Mouse (Mus musculus) heart, embryonic 10.5 days (tissue): ENCODE data around the gene Fat1. TPM values are rescaled to one million over a fixed set of nuclear protein-coding genes. Genes with fewer than 3 reads are reported as not detected.

ENCODE experiments used
- DNase-seq: peaks from one replicate; pipeline ENCODE4 v3.0.0-alpha.2; 2017; ENCODE audit warnings: low spot score
- H3K27ac ChIP-seq: fragments of 300-500 bp; sonication (generic); 2 replicates; pipeline ENCODE4 v1.5.1; 2016; ENCODE audit warnings: mild to moderate bottlenecking
- H3K27me3 ChIP-seq: fragments of 300-500 bp; sonication (generic); 2 replicates; pipeline ENCODE4 v1.6.1; 2016; ENCODE audit warnings: mild to moderate bottlenecking; ENCODE audit not compliant: poor library complexity, insufficient read depth, severe bottlenecking
- H3K36me3 ChIP-seq: fragments of 300-500 bp; sonication (generic); 2 replicates; pipeline ENCODE4 v1.6.1; 2016; ENCODE audit warnings: mild to moderate bottlenecking, moderate library complexity
- H3K4me1 ChIP-seq: fragments of 300-500 bp; sonication (generic); 2 replicates; pipeline ENCODE4 v1.6.1; 2016; ENCODE audit warnings: mild to moderate bottlenecking
- H3K4me3 ChIP-seq: fragments of 300-500 bp; sonication (generic); 2 replicates; pipeline ENCODE4 v1.5.1; 2016; ENCODE audit warnings: mild to moderate bottlenecking, moderate library complexity
- H3K9me3 ChIP-seq: fragments of 300-500 bp; sonication (generic); 2 replicates; pipeline ENCODE4 v1.6.1; 2016; ENCODE audit warnings: mild to moderate bottlenecking, moderate library complexity
- WGBS: fragments of 180-500 bp; shearing (Covaris S2); methylation state at CpG from one replicate; pipeline ENCODE4 v1.1.7; 2016; 5-methylcytosine and 5-hydroxymethylcytosine counted together
- polyA plus RNA-seq: library from polyadenylated mRNA; unstranded; fragments of >200 nt; fragmentation: Nextera tagmentation; extraction: Ambion mirVana; gene quantifications from 2 replicates; pipeline ENCODE4 v1.2.1, GENCODE M21; 2016

Fat1 gene
- polyA plus RNA-seq, 1 experiment from 2014 or later, result 18.0 TPM

GRCm38 (mm10) chr8:44936481-44936961 is 1.3 kb downstream of the Fat1 start:
- Histone ChIP-seq H3K9me3 (no peaks in the 10 kb centered on the region), H3K36me3 (peaks cover 6% of the 10 kb centered on the region; the same call in 1 of the 2 replicates), H3K27me3 (no peaks in the 10 kb centered on the region), H3K4me1 (peaks cover 10% of the 10 kb centered on the region), H3K27ac (peak overlapping the region; percentile 97), H3K4me3 (peak overlapping the region; percentile 80)
- no peak for DNase-seq
- under 1% methylated on average over 16 of the region's 16 CpGs for WGBS

GRCm38 (mm10) chr8:44937141-44937825 is 2.0 kb downstream of the Fat1 start:
- WGBS, result under 1% methylated on average over 34 of the region's 34 CpGs
- Histone ChIP-seq H3K27ac (peak overlapping the region; percentile 97), H3K27me3 (no peaks in the 10 kb centered on the region), H3K36me3 (peaks cover 10% of the 10 kb centered on the region), H3K9me3 (no peaks in the 10 kb centered on the region), H3K4me3 (peak overlapping the region; percentile 80), H3K4me1 (peaks cover 10% of the 10 kb centered on the region)
- peak; percentile 87 for DNase-seq

DNA sequence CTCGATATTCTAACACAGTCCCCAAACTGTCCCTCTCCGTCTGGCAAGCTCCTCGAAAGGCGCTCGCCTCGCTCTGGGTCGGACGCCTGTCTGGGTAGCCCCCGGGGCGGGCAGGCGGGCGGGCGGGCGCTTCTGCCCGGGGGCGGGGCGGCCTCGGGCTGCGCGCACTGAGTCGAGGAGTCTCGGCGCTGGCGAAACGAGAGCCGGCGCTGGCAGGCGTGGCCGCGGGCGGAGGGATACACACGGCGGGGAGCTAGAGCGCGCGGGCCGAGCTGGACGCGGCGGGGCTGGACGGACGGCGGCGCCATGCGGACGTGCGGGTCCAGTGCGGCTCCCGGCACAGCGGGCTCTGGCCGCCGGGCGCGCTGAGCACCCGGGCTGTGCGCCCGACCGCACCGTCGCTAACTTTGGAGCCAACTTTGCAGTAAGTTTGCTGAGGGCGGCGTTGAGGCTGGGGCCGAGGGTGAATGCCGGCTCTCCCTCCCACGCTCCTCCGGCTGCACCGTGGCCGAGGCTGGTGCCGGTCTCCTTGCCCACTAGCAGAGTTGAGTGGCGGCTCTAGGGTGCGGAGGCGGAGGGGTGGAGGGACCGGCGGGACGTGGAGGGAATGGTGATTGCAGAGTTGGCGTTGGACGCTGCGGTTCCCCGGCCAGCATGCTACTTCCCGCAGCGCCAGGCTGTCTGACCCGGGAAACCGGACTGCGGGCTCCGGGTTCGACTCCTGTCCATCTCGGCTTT is 2.8 kb downstream of the Fat1 start:
- no peaks in the 10 kb centered on the region for H3K9me3 ChIP-seq
- H3K36me3 ChIP-seq, result peaks cover 13% of the 10 kb centered on the region
- under 1% methylated on average over 87 of the region's 87 CpGs for WGBS
- H3K4me3 ChIP-seq, result peak overlapping the region; percentile 80
- peaks cover 15% of the 10 kb centered on the region for H3K4me1 ChIP-seq
- peak; percentile 93 for DNase-seq
- H3K27ac ChIP-seq, result peak overlapping the region; percentile 97
- no peaks in the 10 kb centered on the region for H3K27me3 ChIP-seq

DNA sequence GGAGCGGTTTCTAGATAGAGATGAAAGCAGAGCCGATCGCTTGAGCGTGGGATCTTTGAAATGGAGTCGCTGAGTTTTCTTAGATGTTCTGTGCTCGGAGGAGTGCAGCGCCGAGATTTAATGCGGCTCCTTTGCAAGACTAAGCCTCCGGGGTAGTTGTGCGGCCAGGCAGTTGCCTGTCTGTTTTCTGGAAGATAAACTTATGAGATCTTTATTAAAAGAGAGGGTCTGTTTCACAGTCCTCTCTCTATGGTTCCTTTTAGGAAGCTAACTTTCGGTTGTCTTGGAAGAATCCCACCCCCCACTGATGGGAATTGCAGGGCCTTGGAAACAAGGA is 3.4 kb downstream of the Fat1 start:
- H3K9me3 ChIP-seq, result no peaks in the 10 kb centered on the region
- WGBS, result under 1% methylated on average over 12 of the region's 12 CpGs
- H3K4me3 ChIP-seq, result peak overlapping the region; percentile 80
- peak; percentile 77 for DNase-seq
- peaks cover 13% of the 10 kb centered on the region for H3K4me1 ChIP-seq
- H3K27ac ChIP-seq, result peak overlapping the region; percentile 97
- peaks cover 13% of the 10 kb centered on the region for H3K36me3 ChIP-seq
- H3K27me3 ChIP-seq, result no peaks in the 10 kb centered on the region

DNA sequence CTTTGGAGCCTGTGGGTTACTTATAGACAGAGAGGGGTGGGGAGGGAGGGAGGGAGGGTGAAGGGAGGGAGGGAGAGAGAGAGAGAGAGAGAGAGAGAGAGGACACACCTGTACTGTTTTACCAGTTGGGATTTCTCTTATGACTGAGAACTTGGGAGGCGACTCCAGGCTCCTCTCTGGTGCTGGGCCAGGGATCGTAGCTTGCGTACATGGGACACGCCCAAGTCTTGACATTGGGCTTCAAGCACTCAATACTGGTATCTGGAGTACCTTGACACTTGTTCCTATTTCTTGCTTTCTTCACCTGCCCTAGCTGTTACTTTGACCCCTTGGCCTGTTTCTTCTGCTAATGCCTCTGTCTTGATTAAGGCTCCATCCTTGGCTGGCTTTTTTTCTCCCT is 10.3 kb downstream of the Fat1 start:
- Histone ChIP-seq H3K27ac (no peak overlapping the region), H3K27me3 (no peaks in the 10 kb centered on the region), H3K9me3 (no peaks in the 10 kb centered on the region), H3K4me3 (no peak overlapping the region), H3K36me3 (peaks cover 33% of the 10 kb centered on the region), H3K4me1 (peaks cover 18% of the 10 kb centered on the region)
- no peak for DNase-seq
- 86% methylated on average over 4 of the region's 4 CpGs for WGBS

- H3K36me3 ChIP-seq, result peaks cover 51% of the 10 kb centered on the region
- no peak overlapping the region for H3K4me3 ChIP-seq
- no peak overlapping the region for H3K27ac ChIP-seq
- H3K4me1 ChIP-seq, result peaks cover 13% of the 10 kb centered on the region
- no peaks in the 10 kb centered on the region for H3K27me3 ChIP-seq
- 71% methylated on average over 9 of the region's 9 CpGs for WGBS
- no peaks in the 10 kb centered on the region for H3K9me3 ChIP-seq
- DNase-seq, result no peak
Measured at GRCm38 (mm10) chr8:44948597-44948996, 13.3 kb downstream of the Fat1 start.

DNA sequence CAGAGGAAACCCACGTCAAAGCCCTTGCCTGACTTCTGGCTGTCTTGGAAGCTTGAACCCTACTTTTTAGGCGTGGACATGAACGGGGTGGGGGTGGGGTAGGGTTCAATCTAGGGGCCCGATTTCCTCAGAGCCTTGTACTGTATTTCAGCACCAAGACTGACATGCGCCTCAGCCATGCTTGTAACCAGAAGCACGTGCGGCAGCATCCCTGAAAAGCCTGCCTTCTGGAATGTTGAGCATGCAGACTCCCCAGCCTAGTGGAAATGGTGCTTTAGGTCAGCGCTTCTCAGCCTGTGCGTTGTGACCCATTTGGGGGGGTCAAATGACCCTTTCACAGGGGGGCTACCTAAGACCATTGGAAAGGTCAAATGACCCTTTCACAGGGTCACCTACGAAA is 25.2 kb downstream of the Fat1 start:
- peak overlapping the region; percentile 75 for H3K27ac ChIP-seq
- H3K4me3 ChIP-seq, result no peak overlapping the region
- DNase-seq, result no peak
- no peaks in the 10 kb centered on the region for H3K9me3 ChIP-seq
- no peaks in the 10 kb centered on the region for H3K27me3 ChIP-seq
- H3K36me3 ChIP-seq, result peaks cover 31% of the 10 kb centered on the region
- WGBS, result 28% methylated on average over 10 of the region's 10 CpGs
- peaks cover 52% of the 10 kb centered on the region for H3K4me1 ChIP-seq

GRCm38 (mm10) chr8:44960906-44961305 is 25.7 kb downstream of the Fat1 start:
- H3K36me3 ChIP-seq, result peaks cover 31% of the 10 kb centered on the region
- H3K4me3 ChIP-seq, result no peak overlapping the region
- no peaks in the 10 kb centered on the region for H3K27me3 ChIP-seq
- 67% methylated on average over 5 of the region's 5 CpGs for WGBS
- no peak for DNase-seq
- H3K9me3 ChIP-seq, result no peaks in the 10 kb centered on the region
- H3K27ac ChIP-seq, result peak overlapping the region; percentile 75
- H3K4me1 ChIP-seq, result peaks cover 52% of the 10 kb centered on the region

DNA sequence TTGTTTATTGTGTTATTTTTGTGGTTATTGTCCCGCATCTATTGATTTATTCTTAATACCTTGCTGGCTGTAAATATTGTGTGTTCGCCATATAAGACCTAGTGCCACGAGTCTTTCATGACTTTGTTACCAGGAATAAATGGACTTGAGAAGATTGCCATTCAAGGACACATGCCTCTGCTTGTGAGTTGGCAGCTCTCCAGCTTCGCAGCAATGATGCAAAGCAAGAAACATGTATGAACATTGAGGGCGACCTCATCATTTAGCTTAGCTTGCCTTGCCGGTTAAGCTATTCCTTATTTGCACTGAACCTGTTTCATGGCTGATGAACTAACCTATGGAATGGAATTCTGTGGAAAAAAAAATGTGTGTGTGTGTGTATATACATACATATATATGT is 26.2 kb downstream of the Fat1 start:
- DNase-seq, result no peak
- Histone ChIP-seq H3K4me3 (no peak overlapping the region), H3K4me1 (peaks cover 51% of the 10 kb centered on the region), H3K27ac (peak overlapping the region; percentile 75; the same call in 1 of the 2 replicates), H3K27me3 (no peaks in the 10 kb centered on the region), H3K36me3 (peaks cover 29% of the 10 kb centered on the region), H3K9me3 (no peaks in the 10 kb centered on the region)
- WGBS, result 73% methylated on average over 6 of the region's 6 CpGs

GRCm38 (mm10) chr8:44962572-44963231 is 27.5 kb downstream of the Fat1 start:
- H3K36me3 ChIP-seq, result peaks cover 30% of the 10 kb centered on the region
- H3K27me3 ChIP-seq, result no peaks in the 10 kb centered on the region
- DNase-seq, result no peak
- peak overlapping the region; percentile 10; the same call in 1 of the 2 replicates for H3K27ac ChIP-seq
- no peak overlapping the region for H3K4me3 ChIP-seq
- no peaks in the 10 kb centered on the region for H3K9me3 ChIP-seq
- 86% methylated on average over 12 of the region's 12 CpGs for WGBS
- peaks cover 48% of the 10 kb centered on the region for H3K4me1 ChIP-seq

DNA sequence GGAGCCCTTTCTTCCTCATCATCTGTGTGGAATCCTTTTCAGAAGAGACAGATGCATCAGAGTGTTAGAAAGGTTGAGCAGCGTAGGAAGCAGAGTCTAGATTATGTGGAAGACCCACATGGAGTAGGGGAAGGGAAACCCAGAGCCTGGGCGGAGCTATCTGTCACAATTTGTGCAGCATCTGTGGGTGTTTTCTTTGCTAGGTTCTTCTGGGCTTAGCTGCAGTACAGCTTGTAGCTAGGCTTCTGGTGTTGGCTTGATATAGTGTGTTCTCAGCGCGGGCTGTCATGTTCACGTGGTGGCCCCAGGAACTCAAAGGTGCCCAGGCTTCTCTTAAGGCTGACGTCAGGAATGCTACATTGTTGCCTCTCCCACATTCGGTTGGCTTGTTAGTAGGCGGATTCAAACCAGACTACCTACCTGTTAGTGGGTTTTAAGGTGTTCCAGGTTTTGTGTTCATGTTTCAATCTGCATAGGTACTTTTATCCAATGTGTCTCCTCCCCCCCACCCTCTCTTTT is 32.3 kb downstream of the Fat1 start:
- Histone ChIP-seq H3K9me3 (no peaks in the 10 kb centered on the region), H3K4me3 (no peak overlapping the region), H3K27me3 (no peaks in the 10 kb centered on the region), H3K36me3 (peaks cover 15% of the 10 kb centered on the region; the same call in 1 of the 2 replicates), H3K4me1 (peaks cover 36% of the 10 kb centered on the region), H3K27ac (no peak overlapping the region; the same call in 1 of the 2 replicates)
- DNase-seq, result no peak
- WGBS, result 90% methylated on average over 8 of the region's 8 CpGs

GRCm38 (mm10) chr8:44970093-44970492 is 34.8 kb downstream of the Fat1 start:
- H3K36me3 ChIP-seq, result peaks cover 17% of the 10 kb centered on the region; the same call in 1 of the 2 replicates
- 34% methylated on average over 12 of the region's 12 CpGs for WGBS

More at GRCm38 (mm10) chr8:44970093-44970492, 34.8 kb downstream of the Fat1 start:
- peak overlapping the region; percentile 70; the same call in 1 of the 2 replicates for H3K27ac ChIP-seq
- H3K4me3 ChIP-seq, result 0 out of 2 replicates have a peak overlapping the region, but pooled peaks have one; percentile 8
- no peak for DNase-seq
- no peaks in the 10 kb centered on the region for H3K9me3 ChIP-seq
- peaks cover 47% of the 10 kb centered on the region for H3K4me1 ChIP-seq
- no peaks in the 10 kb centered on the region for H3K27me3 ChIP-seq
